Mouse (Mus musculus) CD4-positive naive resting alpha-beta T cell, adult 76 days (primary cell): ENCODE results near the gene Trim33. TPM values are rescaled to one million over a fixed set of nuclear protein-coding genes. Genes with fewer than 3 reads are reported as not detected.

Source experiments
- total RNA-seq: library from RNA; stranded (reverse); gene quantifications from one replicate; pipeline ENCODE4 v1.2.4, GENCODE M21; 2023

Gene Trim33
- total RNA-seq: 69.2 TPM

GRCm38 (mm10) chr3:103279182-103280149, at the start of gene Trim33:
Gene Trim33, plus strand, starts transcription at chr3:103279293.

Other genes starting within 250 kb of the Trim33 start
- gene Nras, start 221.0 kb upstream of the Trim33 start, total RNA-seq: 84.8 TPM
- gene Ampd1, start 205.3 kb upstream of the Trim33 start, total RNA-seq: 15.7 TPM
- gene Dennd2c, start 176.7 kb upstream of the Trim33 start, total RNA-seq: 2.2 TPM
- 91.9 TPM for gene Bcas2, start 107.6 kb upstream of the Trim33 start, total RNA-seq